Mouse (Mus musculus): ENCODE measurements around the gene Tubgcp4. TPM values are rescaled to one million over a fixed set of nuclear protein-coding genes. Genes with fewer than 3 reads are reported as not detected.

Tubgcp4 gene
- polyA plus RNA-seq, 1 experiment from 2014 or later = 12.3 TPM

DNA sequence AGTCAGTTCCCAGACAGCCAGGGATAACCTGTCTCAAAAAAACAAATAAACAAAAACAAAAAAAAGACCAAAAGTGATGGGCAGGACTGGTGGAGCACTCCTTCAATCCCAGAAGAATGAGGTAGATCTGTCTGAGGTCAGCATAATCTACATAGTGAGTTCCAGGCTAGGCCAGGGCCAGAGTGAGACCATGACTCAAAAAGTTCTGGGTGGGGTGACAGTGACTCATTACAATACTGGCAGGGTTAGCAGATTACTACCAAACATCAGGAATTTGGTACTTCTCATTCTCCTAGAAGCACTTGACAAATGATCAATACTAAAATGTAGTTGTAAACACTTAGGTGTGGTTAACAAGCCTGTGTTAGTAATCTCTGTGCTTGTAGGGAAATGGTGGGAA is 49.5 kb downstream of the Tubgcp4 start:
- Histone ChIP-seq H3K27me3 (replicated peaks; ENCODE audit: control insufficient read depth, insufficient read depth, low read length) (no peaks in the 10 kb centered on the region), H3K9me3 (ENCODE audit: control insufficient read depth) (no peaks in the 10 kb centered on the region), H3K36me3 (ENCODE audit: control insufficient read depth, insufficient read depth) (peaks cover 37% of the 10 kb centered on the region), H3K9ac (ENCODE audit: low read depth, low read length) (no peak overlapping the region), H3K27ac (ENCODE audit: low read depth, low read length) (no peak overlapping the region), H3K4me2 (replicated peaks; ENCODE audit: low read depth) (no peak overlapping the region), H3K4me3 (ENCODE audit: low read depth, low read length) (no peak overlapping the region), H3K4me1 (replicated peaks; ENCODE audit: control insufficient read depth, insufficient read depth, low read length) (no peaks in the 10 kb centered on the region)
- TF ChIP-seq CTCF (IDR thresholded peaks at IDR 0.05; ENCODE audit: low read depth) = no peak
- no peak for ATAC-seq

DNA sequence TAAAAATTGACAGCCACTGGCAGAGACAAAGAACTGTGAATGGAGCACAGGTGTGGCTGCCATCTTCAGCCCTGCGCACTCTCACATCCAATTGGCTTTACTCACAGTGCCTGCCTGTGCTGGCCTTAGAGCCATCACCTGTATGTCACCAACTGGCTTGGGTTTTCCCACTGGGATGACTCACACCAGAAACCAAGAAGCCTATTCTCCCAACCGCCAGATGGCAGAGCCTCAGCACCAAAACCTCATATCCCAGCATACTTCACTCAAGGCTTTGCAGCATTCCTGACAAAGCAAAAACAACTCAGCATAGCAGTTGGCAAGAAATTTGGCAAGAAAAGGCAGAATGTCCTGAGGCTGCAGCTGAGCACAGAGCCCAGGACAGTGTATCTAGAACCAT is 52.6 kb downstream of the Tubgcp4 start:
- no peak overlapping the region for H3K9ac ChIP-seq (ENCODE audit: low read depth, low read length)
- H3K4me1 ChIP-seq (replicated peaks; ENCODE audit: control insufficient read depth, insufficient read depth, low read length) = no peaks in the 10 kb centered on the region; the same call in 1 of the 2 replicates
- TF ChIP-seq CTCF (IDR thresholded peaks at IDR 0.05; ENCODE audit: low read depth) = 0 out of 2 replicates have a peak, but pooled peaks have one; percentile 11
- no peak for ATAC-seq
- peaks cover 41% of the 10 kb centered on the region for H3K36me3 ChIP-seq (ENCODE audit: control insufficient read depth, insufficient read depth)
- H3K4me2 ChIP-seq (replicated peaks; ENCODE audit: low read depth) = no peak overlapping the region
- no peaks in the 10 kb centered on the region for H3K9me3 ChIP-seq (ENCODE audit: control insufficient read depth)
- WGBS = 92% methylated on average over 2 of the region's 2 CpGs
- H3K27me3 ChIP-seq (replicated peaks; ENCODE audit: control insufficient read depth, insufficient read depth, low read length) = no peaks in the 10 kb centered on the region
- H3K4me3 ChIP-seq (ENCODE audit: low read depth, low read length) = no peak overlapping the region
- H3K27ac ChIP-seq (ENCODE audit: low read depth, low read length) = no peak overlapping the region

DNA sequence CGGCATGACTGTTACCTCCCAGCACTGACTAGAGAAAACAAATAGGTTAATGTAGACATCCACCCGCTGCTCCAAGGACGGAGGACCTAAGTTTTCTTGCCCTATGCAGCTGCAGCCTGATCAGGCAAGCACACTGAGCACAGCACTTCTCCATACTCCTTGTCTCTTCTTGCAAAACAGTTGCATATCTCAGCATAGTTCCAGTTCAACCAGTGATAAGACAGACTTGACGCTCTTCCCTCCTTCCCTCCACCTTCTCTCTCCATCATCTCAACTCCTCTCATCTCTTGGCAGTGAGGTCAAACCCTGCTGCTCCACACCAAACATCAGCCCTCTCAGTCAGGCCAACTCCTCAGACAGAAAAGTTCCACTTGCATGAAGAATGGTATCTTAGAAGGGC is 57.7 kb downstream of the Tubgcp4 start:
- no peak for TF ChIP-seq CTCF (IDR thresholded peaks at IDR 0.05; ENCODE audit: low read depth)
- Histone ChIP-seq H3K9ac (ENCODE audit: low read depth, low read length) (no peak overlapping the region), H3K27me3 (replicated peaks; ENCODE audit: control insufficient read depth, insufficient read depth, low read length) (no peaks in the 10 kb centered on the region), H3K27ac (ENCODE audit: low read depth, low read length) (no peak overlapping the region), H3K36me3 (ENCODE audit: control insufficient read depth, insufficient read depth) (peaks cover 49% of the 10 kb centered on the region), H3K4me1 (replicated peaks; ENCODE audit: control insufficient read depth, insufficient read depth, low read length) (no peaks in the 10 kb centered on the region; the same call in 1 of the 2 replicates), H3K4me2 (replicated peaks; ENCODE audit: low read depth) (no peak overlapping the region), H3K9me3 (ENCODE audit: control insufficient read depth) (no peaks in the 10 kb centered on the region), H3K4me3 (ENCODE audit: low read depth, low read length) (no peak overlapping the region)
- ATAC-seq = no peak
- WGBS = 96% methylated on average over 4 of the region's 4 CpGs

DNA sequence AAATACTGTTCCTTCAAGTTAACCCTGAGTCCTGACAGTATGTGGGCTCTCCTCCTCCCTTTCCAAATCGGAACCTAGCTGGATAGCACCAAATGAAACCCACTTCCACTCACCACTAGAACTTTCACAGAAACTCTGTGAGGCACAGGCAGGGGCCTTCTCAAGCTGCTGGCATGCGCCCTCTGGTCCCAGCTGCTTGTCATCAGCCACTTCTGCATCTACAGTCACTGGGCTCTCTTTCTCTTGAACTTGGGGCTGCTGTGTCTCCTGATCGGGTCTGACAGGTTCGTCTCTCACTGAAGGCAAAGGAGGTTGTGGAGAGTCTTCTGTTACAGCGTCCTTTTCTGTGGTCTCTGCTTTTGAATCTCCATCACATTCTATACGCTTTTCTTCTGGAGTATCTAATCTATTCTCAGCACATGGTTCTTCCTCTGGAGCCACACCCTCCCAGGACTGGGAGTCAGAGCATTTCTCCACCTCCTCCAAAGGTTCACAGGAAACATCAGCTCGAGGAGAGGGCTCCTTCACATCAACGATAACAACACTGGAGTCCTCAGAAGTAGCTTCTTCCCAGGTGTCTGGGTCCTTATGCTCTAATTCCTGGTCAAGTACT is 65.1 kb downstream of the Tubgcp4 start:
- H3K4me3 ChIP-seq (ENCODE audit: low read depth, low read length) = no peak overlapping the region
- ATAC-seq = no peak
- H3K27ac ChIP-seq (ENCODE audit: low read depth, low read length) = no peak overlapping the region
- no peak overlapping the region for H3K4me2 ChIP-seq (replicated peaks; ENCODE audit: low read depth)
- H3K9me3 ChIP-seq (ENCODE audit: control insufficient read depth) = no peaks in the 10 kb centered on the region
- no peak overlapping the region for H3K9ac ChIP-seq (ENCODE audit: low read depth, low read length)
- no peaks in the 10 kb centered on the region for H3K4me1 ChIP-seq (replicated peaks; ENCODE audit: control insufficient read depth, insufficient read depth, low read length)
- peaks cover 52% of the 10 kb centered on the region for H3K36me3 ChIP-seq (ENCODE audit: control insufficient read depth, insufficient read depth)
- no peaks in the 10 kb centered on the region for H3K27me3 ChIP-seq (replicated peaks; ENCODE audit: control insufficient read depth, insufficient read depth, low read length)
- WGBS = 90% methylated on average over 8 of the region's 8 CpGs
- no peak for TF ChIP-seq CTCF (IDR thresholded peaks at IDR 0.05; ENCODE audit: low read depth)

DNA sequence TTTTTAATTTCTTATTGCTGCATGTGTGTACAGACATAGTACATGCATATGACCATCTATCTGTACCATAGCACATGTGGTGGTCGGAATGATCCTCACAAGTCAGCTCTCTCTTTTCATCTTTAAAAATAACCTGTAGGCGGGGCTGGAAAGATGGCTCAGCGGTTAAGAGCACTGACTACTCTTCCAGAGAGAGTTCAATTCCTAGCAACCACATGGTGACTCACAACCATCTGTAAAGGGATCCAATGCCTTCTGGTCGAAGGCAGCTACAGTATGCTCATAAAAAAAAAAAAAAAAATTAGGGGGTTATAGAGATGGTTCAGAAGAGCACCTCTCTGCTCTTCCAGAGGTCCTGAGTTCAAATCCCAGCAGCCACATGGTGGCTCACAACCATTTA is 69.0 kb downstream of the Tubgcp4 start:
- Histone ChIP-seq H3K4me2 (replicated peaks; ENCODE audit: low read depth) (no peak overlapping the region), H3K27me3 (replicated peaks; ENCODE audit: control insufficient read depth, insufficient read depth, low read length) (no peaks in the 10 kb centered on the region), H3K9ac (ENCODE audit: low read depth, low read length) (no peak overlapping the region), H3K4me1 (replicated peaks; ENCODE audit: control insufficient read depth, insufficient read depth, low read length) (no peaks in the 10 kb centered on the region), H3K36me3 (ENCODE audit: control insufficient read depth, insufficient read depth) (peaks cover 53% of the 10 kb centered on the region), H3K27ac (ENCODE audit: low read depth, low read length) (no peak overlapping the region), H3K9me3 (ENCODE audit: control insufficient read depth) (no peaks in the 10 kb centered on the region), H3K4me3 (ENCODE audit: low read depth, low read length) (no peak overlapping the region)
- WGBS = 82% methylated on average over 4 of the region's 4 CpGs
- no peak for ATAC-seq
- no peak for TF ChIP-seq CTCF (IDR thresholded peaks at IDR 0.05; ENCODE audit: low read depth)

DNA sequence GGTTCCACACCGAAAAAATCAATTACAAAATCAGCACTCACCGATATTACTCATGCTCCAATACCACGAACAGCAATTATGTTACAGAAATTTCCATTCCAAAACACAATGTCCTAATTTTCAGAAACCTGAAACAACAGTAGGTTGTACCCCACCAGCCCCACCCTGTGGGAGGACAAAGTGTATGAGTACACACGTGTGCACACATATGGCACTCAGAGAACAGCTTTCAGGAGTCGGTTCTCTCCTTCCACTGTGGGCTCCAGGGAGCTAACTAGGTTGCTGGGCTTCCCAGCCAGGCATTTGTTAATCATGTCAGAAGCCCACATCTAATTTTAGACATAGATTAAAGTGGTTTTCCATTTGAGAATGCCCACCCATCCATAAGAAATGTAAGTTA is 73.6 kb downstream of the Tubgcp4 start:
- ATAC-seq = no peak

More for the DNA sequence above, 73.6 kb downstream of the Tubgcp4 start:
- Histone ChIP-seq H3K4me2 (replicated peaks; ENCODE audit: low read depth) (no peak overlapping the region), H3K36me3 (ENCODE audit: control insufficient read depth, insufficient read depth) (peaks cover 56% of the 10 kb centered on the region), H3K4me3 (ENCODE audit: low read depth, low read length) (no peak overlapping the region), H3K27me3 (replicated peaks; ENCODE audit: control insufficient read depth, insufficient read depth, low read length) (no peaks in the 10 kb centered on the region), H3K4me1 (replicated peaks; ENCODE audit: control insufficient read depth, insufficient read depth, low read length) (no peaks in the 10 kb centered on the region), H3K9ac (ENCODE audit: low read depth, low read length) (no peak overlapping the region), H3K27ac (ENCODE audit: low read depth, low read length) (no peak overlapping the region), H3K9me3 (ENCODE audit: control insufficient read depth) (no peaks in the 10 kb centered on the region)
- WGBS = 94% methylated on average over 5 of the region's 5 CpGs
- TF ChIP-seq CTCF (IDR thresholded peaks at IDR 0.05; ENCODE audit: low read depth) = no peak

Other genes with a start within 250 kb of the Tubgcp4 start
- gene Ubr1, start 199.9 kb upstream of the Tubgcp4 start, polyA plus RNA-seq (2015; fragmentation: Nextera tagmentation; extraction: Ambion mirVana) = 6.5 and 7.1 TPM in 2 replicates
- 13.7 and 14.8 TPM in 2 replicates for gene Tmem62, start 193.6 kb upstream of the Tubgcp4 start, polyA plus RNA-seq (2015; fragmentation: Nextera tagmentation; extraction: Ambion mirVana)
- 40.5 and 42.0 TPM in 2 replicates for gene Ccndbp1, start 162.3 kb upstream of the Tubgcp4 start, polyA plus RNA-seq (2015; fragmentation: Nextera tagmentation; extraction: Ambion mirVana)
- gene Epb42, start 133.6 kb upstream of the Tubgcp4 start, polyA plus RNA-seq (2015; fragmentation: Nextera tagmentation; extraction: Ambion mirVana) = 0.47 and 0.50 TPM in 2 replicates
- 0.07 and 0.09 TPM in 2 replicates for gene Tgm5, start 84.8 kb upstream of the Tubgcp4 start, polyA plus RNA-seq (2015; fragmentation: Nextera tagmentation; extraction: Ambion mirVana)
- gene Tgm7, start 60.9 kb upstream of the Tubgcp4 start, polyA plus RNA-seq (2015; fragmentation: Nextera tagmentation; extraction: Ambion mirVana) = not detected in 2 replicates
- gene Adal, start 30.2 kb upstream of the Tubgcp4 start, polyA plus RNA-seq (2015; fragmentation: Nextera tagmentation; extraction: Ambion mirVana) = 7.1 and 8.2 TPM in 2 replicates
- 14.3 and 14.8 TPM in 2 replicates for gene Lcmt2, start 30.0 kb upstream of the Tubgcp4 start, polyA plus RNA-seq (2015; fragmentation: Nextera tagmentation; extraction: Ambion mirVana)
- 6.0 and 7.1 TPM in 2 replicates for gene Zscan29, start 471 bp downstream of the Tubgcp4 start, polyA plus RNA-seq (2015; fragmentation: Nextera tagmentation; extraction: Ambion mirVana)
- gene Trp53bp1, start 100.8 kb downstream of the Tubgcp4 start, polyA plus RNA-seq (2015; fragmentation: Nextera tagmentation; extraction: Ambion mirVana) = 5.8 and 6.6 TPM in 2 replicates
- gene Map1a, start 118.9 kb downstream of the Tubgcp4 start, polyA plus RNA-seq (2015; fragmentation: Nextera tagmentation; extraction: Ambion mirVana) = 1.0 and 1.3 TPM in 2 replicates
- 19.2 and 25.0 TPM in 2 replicates for gene Ppip5k1, start 184.7 kb downstream of the Tubgcp4 start, polyA plus RNA-seq (2015; fragmentation: Nextera tagmentation; extraction: Ambion mirVana)
- gene Ckmt1, start 187.1 kb downstream of the Tubgcp4 start, polyA plus RNA-seq (2015; fragmentation: Nextera tagmentation; extraction: Ambion mirVana) = 1,214 and 1,240 TPM in 2 replicates
- 0.01 and 0.05 TPM in 2 replicates for gene Strc, start 216.5 kb downstream of the Tubgcp4 start, polyA plus RNA-seq (2015; fragmentation: Nextera tagmentation; extraction: Ambion mirVana)
- gene Pdia3, start 243.1 kb downstream of the Tubgcp4 start, polyA plus RNA-seq (2015; fragmentation: Nextera tagmentation; extraction: Ambion mirVana) = 325 and 353 TPM in 2 replicates
- gene Catsper2, start 243.1 kb downstream of the Tubgcp4 start, polyA plus RNA-seq (2015; fragmentation: Nextera tagmentation; extraction: Ambion mirVana) = 1.3 and 1.6 TPM in 2 replicates